Mouse (Mus musculus) embryonic facial prominence, embryonic 14.5 days (tissue): ENCODE results near the gene Tcf7l2. TPM values are rescaled to one million over a fixed set of nuclear protein-coding genes. Genes with fewer than 3 reads are reported as not detected.

ENCODE experiments used
- ATAC-seq: fragments of 200-750 bp; cut with Nextera tagmentation; 2 replicates; pipeline ENCODE4 v1.8.0; 2017; ENCODE audit warnings: low read depth, moderate number of reproducible peaks, moderate TSS enrichment
- DNase-seq: peaks from one replicate; pipeline ENCODE4 v3.0.0-alpha.2; 2015; ENCODE audit warnings: low spot score
- H3K27ac ChIP-seq: fragments of 300-500 bp; sonication (generic); replicated peaks from 2 replicates; pipeline ENCODE4 v1.5.1; 2014; ENCODE audit warnings: low read depth, mild to moderate bottlenecking, low read length, moderate library complexity
- H3K27me3 ChIP-seq: fragments of 300-500 bp; sonication (generic); replicated peaks from 2 replicates; pipeline ENCODE4 v1.6.1; 2014; ENCODE audit warnings: low read length; ENCODE audit not compliant: control insufficient read depth, insufficient read depth
- H3K36me3 ChIP-seq: fragments of 300-500 bp; sonication (generic); 2 replicates; pipeline ENCODE4 v1.6.1; 2014; ENCODE audit warnings: low read length, mixed read lengths; ENCODE audit not compliant: control insufficient read depth, insufficient read depth
- H3K4me1 ChIP-seq: fragments of 300-500 bp; sonication (generic); 2 replicates; pipeline ENCODE4 v1.6.1; 2014; ENCODE audit warnings: antibody characterized with exemption, low read length; ENCODE audit not compliant: control insufficient read depth, insufficient read depth
- H3K4me2 ChIP-seq: fragments of 300-500 bp; sonication (generic); 2 replicates; pipeline ENCODE4 v1.6.1; 2014; ENCODE audit warnings: low read depth, mild to moderate bottlenecking, low read length, moderate library complexity, mixed read lengths
- H3K4me3 ChIP-seq: fragments of 300-500 bp; sonication (generic); 2 replicates; pipeline ENCODE4 v1.5.1; 2014; ENCODE audit warnings: low read depth, mild to moderate bottlenecking, low read length
- H3K9ac ChIP-seq: fragments of 300-500 bp; sonication (generic); 2 replicates; pipeline ENCODE4 v1.6.1; 2014; ENCODE audit warnings: low read depth, mild to moderate bottlenecking, low read length, moderate library complexity, mixed read lengths
- H3K9me3 ChIP-seq: fragments of 300-500 bp; sonication (generic); 2 replicates; pipeline ENCODE4 v1.6.1; 2016; ENCODE audit warnings: low read length; ENCODE audit not compliant: control insufficient read depth
- WGBS: fragments of 180-500 bp; shearing (Covaris S2); extraction: QIAGEN DNeasy Blood & Tissue Kit; methylation state at CpG from one replicate; pipeline ENCODE4 v1.1.7; 2014; 5-methylcytosine and 5-hydroxymethylcytosine counted together
- polyA plus RNA-seq: library from polyadenylated mRNA; unstranded; fragments of >200 nt; fragmentation: Nextera tagmentation; extraction: Ambion mirVana; gene quantifications from 2 replicates; pipeline ENCODE4 v1.2.1, GENCODE M21; 2014

Tcf7l2 gene
- polyA plus RNA-seq, 1 experiment from 2014 or later = 106 TPM

- 60% methylated on average over 7 of the region's 7 CpGs for WGBS
Observed at GRCm38 (mm10) chr19:55915506-55915905, 173.9 kb downstream of the Tcf7l2 start.

GRCm38 (mm10) chr19:55916211-55916610 lies 174.6 kb downstream of the Tcf7l2 start:
- DNase-seq = no peak
- Histone ChIP-seq H3K9me3 (no peaks in the 10 kb centered on the region), H3K9ac (no peak overlapping the region), H3K27ac (no peak overlapping the region), H3K4me1 (0 out of 2 replicates have a peak, but pooled peaks cover 4% of the 10 kb centered on the region), H3K4me3 (no peak overlapping the region), H3K36me3 (peaks cover 71% of the 10 kb centered on the region), H3K27me3 (no peaks in the 10 kb centered on the region), H3K4me2 (no peak overlapping the region)
- no peak for ATAC-seq
- 96% methylated on average over 3 of the region's 3 CpGs for WGBS

More at GRCm38 (mm10) chr19:55915506-55915905, 173.9 kb downstream of the Tcf7l2 start:
- ATAC-seq (no peak), DNase-seq (no peak)
- no peaks in the 10 kb centered on the region for H3K27me3 ChIP-seq
- peaks cover 72% of the 10 kb centered on the region for H3K36me3 ChIP-seq
- no peak overlapping the region for H3K4me3 ChIP-seq
- no peaks in the 10 kb centered on the region for H3K9me3 ChIP-seq
- H3K27ac ChIP-seq = no peak overlapping the region
- no peak overlapping the region for H3K9ac ChIP-seq
- no peak overlapping the region for H3K4me2 ChIP-seq
- 0 out of 2 replicates have a peak, but pooled peaks cover 4% of the 10 kb centered on the region for H3K4me1 ChIP-seq

GRCm38 (mm10) chr19:55923789-55924426 lies 182.3 kb downstream of the Tcf7l2 start:
- no peak overlapping the region for H3K27ac ChIP-seq
- ATAC-seq = 0 out of 2 replicates have a peak, but pooled peaks have one; percentile 50
- peak; percentile 61 for DNase-seq
- H3K4me1 ChIP-seq = no peaks in the 10 kb centered on the region
- no peak overlapping the region for H3K9ac ChIP-seq
- 50% methylated on average over 12 of the region's 12 CpGs for WGBS
- H3K27me3 ChIP-seq = no peaks in the 10 kb centered on the region
- no peak overlapping the region for H3K4me2 ChIP-seq
- H3K36me3 ChIP-seq = peaks cover 81% of the 10 kb centered on the region
- no peak overlapping the region for H3K4me3 ChIP-seq
- no peaks in the 10 kb centered on the region for H3K9me3 ChIP-seq

- 91% methylated on average over 4 of the region's 4 CpGs for WGBS
- Histone ChIP-seq H3K9me3 (no peaks in the 10 kb centered on the region), H3K9ac (no peak overlapping the region), H3K4me3 (no peak overlapping the region), H3K27ac (no peak overlapping the region), H3K36me3 (peaks cover 75% of the 10 kb centered on the region), H3K4me1 (no peaks in the 10 kb centered on the region), H3K27me3 (no peaks in the 10 kb centered on the region), H3K4me2 (no peak overlapping the region)
- no peak for DNase-seq
- no peak for ATAC-seq
Observed at GRCm38 (mm10) chr19:55924800-55925199, 183.2 kb downstream of the Tcf7l2 start.

- Histone ChIP-seq H3K27ac (no peak overlapping the region), H3K9me3 (no peaks in the 10 kb centered on the region), H3K9ac (no peak overlapping the region), H3K4me2 (no peak overlapping the region), H3K4me3 (no peak overlapping the region), H3K36me3 (peaks cover 70% of the 10 kb centered on the region), H3K27me3 (no peaks in the 10 kb centered on the region), H3K4me1 (no peaks in the 10 kb centered on the region)
- WGBS = 75% methylated on average over 7 of the region's 7 CpGs
- ATAC-seq = no peak
- peak; percentile 42 for DNase-seq
Observed at GRCm38 (mm10) chr19:55925425-55925803, 183.8 kb downstream of the Tcf7l2 start.

GRCm38 (mm10) chr19:55925804-55926521 lies 184.3 kb downstream of the Tcf7l2 start:
- DNase-seq = no peak
- H3K9ac ChIP-seq = no peak overlapping the region
- no peaks in the 10 kb centered on the region for H3K27me3 ChIP-seq
- no peak overlapping the region for H3K27ac ChIP-seq
- H3K36me3 ChIP-seq = peaks cover 70% of the 10 kb centered on the region
- WGBS = 84% methylated on average over 15 of the region's 16 CpGs
- no peak overlapping the region for H3K4me2 ChIP-seq
- H3K9me3 ChIP-seq = no peaks in the 10 kb centered on the region
- ATAC-seq = no peak
- H3K4me3 ChIP-seq = no peak overlapping the region
- H3K4me1 ChIP-seq = no peaks in the 10 kb centered on the region

- H3K36me3 ChIP-seq = peaks cover 66% of the 10 kb centered on the region
- no peak overlapping the region for H3K9ac ChIP-seq
- H3K27me3 ChIP-seq = no peaks in the 10 kb centered on the region
- WGBS = 85% methylated on average over 16 of the region's 16 CpGs
- ATAC-seq (no peak), DNase-seq (no peak)
- no peaks in the 10 kb centered on the region for H3K4me1 ChIP-seq
- no peak overlapping the region for H3K27ac ChIP-seq
- H3K4me3 ChIP-seq = no peak overlapping the region
- no peaks in the 10 kb centered on the region for H3K9me3 ChIP-seq
- H3K4me2 ChIP-seq = no peak overlapping the region
Observed at GRCm38 (mm10) chr19:55926858-55927673, 185.4 kb downstream of the Tcf7l2 start.

- Histone ChIP-seq H3K9ac (no peak overlapping the region), H3K36me3 (peaks cover 60% of the 10 kb centered on the region), H3K4me3 (no peak overlapping the region), H3K9me3 (no peaks in the 10 kb centered on the region), H3K27me3 (no peaks in the 10 kb centered on the region), H3K4me1 (no peaks in the 10 kb centered on the region), H3K4me2 (no peak overlapping the region), H3K27ac (no peak overlapping the region)
- 91% methylated on average over 9 of the region's 9 CpGs for WGBS
- DNase-seq = no peak
- no peak for ATAC-seq
Observed at GRCm38 (mm10) chr19:55927674-55928061, 186.0 kb downstream of the Tcf7l2 start.
